Mouse (Mus musculus): ENCODE measurements at regions not wholly inside any gene's neighbourhood (a gene's known extent, or its start where the extent isn't known, plus 50 kb on each side); places are given as distances from the start of the nearest gene placed in this dataset.

- no peak for TF ChIP-seq CTCF (IDR thresholded peaks at IDR 0.05; ENCODE audit: control insufficient read depth, insufficient read depth, low read length)
- no peak for TF ChIP-seq POLR2A (IDR thresholded peaks at IDR 0.05; ENCODE audit: borderline replicate concordance, control insufficient read depth, low read depth, low read length)
These were observed 289.5 kb upstream of the Pitrm1 start for GRCm38 (mm10) chr13:6258456-6258855.

Measured in bone marrow, adult 2 months (tissue).